8 mouse cellular contexts compared by ENCODE assay signal in the genomic region with DNA sequence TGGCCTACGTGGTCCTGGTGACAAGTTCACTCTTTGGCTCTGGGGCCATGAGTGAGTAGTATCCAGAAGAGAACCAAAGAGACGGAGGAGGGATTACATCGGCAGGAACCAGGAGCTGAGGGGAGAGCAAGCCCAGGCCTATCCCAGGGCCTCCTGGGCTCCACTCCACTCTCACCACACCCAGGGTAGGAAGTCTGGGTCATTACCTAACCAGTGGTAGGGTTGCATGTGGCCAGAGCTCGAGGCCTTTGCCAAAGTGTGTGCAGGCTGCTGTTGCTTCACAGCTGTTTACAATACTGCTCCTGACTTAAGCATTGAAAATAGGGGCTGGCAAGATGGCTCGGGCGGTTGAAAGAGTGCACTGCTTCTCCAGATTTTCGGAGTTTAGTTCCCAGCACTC. TPM values are rescaled to one million over a fixed set of nuclear protein-coding genes. Genes with fewer than 3 reads are reported as not detected.
A peak's percentile ranks its signal among the peaks of the same experiment; 100 is the strongest.
DNase-seq lines count a peak whose midpoint lies in the region; ATAC-seq and TF ChIP-seq lines count a peak whose summit lies in the region.

No protein-coding gene starts in this region.

- no peak for TF ChIP-seq CTCF in liver, adult 2 months (IDR thresholded peaks at IDR 0.05; ENCODE audit: low read depth, low read length)
- TF ChIP-seq CTCF in hindbrain, postnatal 0 days (IDR thresholded peaks at IDR 0.05; ENCODE audit: low read depth): no peak

- peak overlapping the region; percentile 74 for H3K9ac ChIP-seq in liver, adult 2 months (ENCODE audit: low read depth, low read length)
- peak overlapping the region; percentile 97 for H3K9ac ChIP-seq in embryonic facial prominence, embryonic 13.5 days
- H3K9ac ChIP-seq in hindbrain, postnatal 0 days (replicated peaks; ENCODE audit: low read length): peak overlapping the region; percentile 82; the same call in 1 of the 2 replicates

- peak; percentile 94 for DNase-seq in liver, adult 2 months (ENCODE audit: extremely low read depth, low read depth, low spot score)
- DNase-seq in liver: no peak
- DNase-seq in hindbrain, postnatal 0 days (ENCODE audit: low spot score): no peak
- DNase-seq in retina, embryonic 14.5 days (ENCODE audit: low spot score): no peak
- DNase-seq in ovary, adult 18-20 months (ENCODE audit: low spot score): no peak
- DNase-seq in cerebellum, postnatal 25 days: no peak

- H3K27ac ChIP-seq in liver, adult 2 months (replicated peaks; ENCODE audit: insufficient read depth, low read depth, low read length): peak overlapping the region; percentile 95
- H3K27ac ChIP-seq in embryonic facial prominence, embryonic 13.5 days: no peak overlapping the region
- no peak overlapping the region for H3K27ac ChIP-seq in hindbrain, postnatal 0 days

- ATAC-seq in embryonic facial prominence, embryonic 13.5 days (ENCODE audit: insufficient number of reproducible peaks, insufficient read depth, low FRiP score, low TSS enrichment, low read depth): no peak
- no peak for ATAC-seq in hindbrain, postnatal 0 days
- peak; percentile 59 for ATAC-seq in megakaryocyte, adult 5-6 weeks (ENCODE audit: poor library complexity, severe bottlenecking)

- WGBS in liver, adult 2 months: 15% methylated on average over 7 of the region's 7 CpGs
- 65% methylated on average over 7 of the region's 7 CpGs for WGBS in embryonic facial prominence, embryonic 13.5 days
- WGBS in hindbrain, postnatal 0 days: 73% methylated on average over 7 of the region's 7 CpGs

- peak overlapping the region; percentile 41 for H3K4me3 ChIP-seq in liver, adult 2 months (ENCODE audit: insufficient read depth, low read depth, low read length)
- H3K4me3 ChIP-seq in embryonic facial prominence, embryonic 13.5 days: peak overlapping the region; percentile 99
- H3K4me3 ChIP-seq in hindbrain, postnatal 0 days (ENCODE audit: low read length): peak overlapping the region; percentile 88

- no peak for TF ChIP-seq POLR2A in liver, adult 2 months (IDR thresholded peaks at IDR 0.05; ENCODE audit: extremely low read depth, insufficient read depth, low read length)

- peaks cover 11% of the 10 kb centered on the region for H3K4me1 ChIP-seq in liver, adult 2 months (ENCODE audit: control insufficient read depth, insufficient read depth, low read length)
- H3K4me1 ChIP-seq in embryonic facial prominence, embryonic 13.5 days: peaks cover 32% of the 10 kb centered on the region
- peaks cover 20% of the 10 kb centered on the region for H3K4me1 ChIP-seq in hindbrain, postnatal 0 days (ENCODE audit: insufficient read depth, low read length)

- H3K36me3 ChIP-seq in liver, adult 2 months (ENCODE audit: control insufficient read depth, insufficient read depth, low read length): peaks cover 9% of the 10 kb centered on the region
- H3K36me3 ChIP-seq in embryonic facial prominence, embryonic 13.5 days: peaks cover 30% of the 10 kb centered on the region
- H3K36me3 ChIP-seq in hindbrain, postnatal 0 days (ENCODE audit: insufficient read depth, low read length): peaks cover 16% of the 10 kb centered on the region; the same call in 1 of the 2 replicates

- H3K27me3 ChIP-seq in liver, adult 2 months (ENCODE audit: control insufficient read depth, insufficient read depth, low read length): no peaks in the 10 kb centered on the region
- no peaks in the 10 kb centered on the region for H3K27me3 ChIP-seq in embryonic facial prominence, embryonic 13.5 days
- H3K27me3 ChIP-seq in hindbrain, postnatal 0 days (ENCODE audit: insufficient read depth, low read length): no peaks in the 10 kb centered on the region

- H3K79me2 ChIP-seq in liver, adult 2 months (ENCODE audit: control insufficient read depth, insufficient read depth, low read length): peaks cover 21% of the 10 kb centered on the region; the same call in 1 of the 2 replicates

- peak overlapping the region; percentile 99 for H3K4me2 ChIP-seq in embryonic facial prominence, embryonic 13.5 days
- peak overlapping the region; percentile 100 for H3K4me2 ChIP-seq in hindbrain, postnatal 0 days (ENCODE audit: low read depth, low read length)

- no peaks in the 10 kb centered on the region for H3K9me3 ChIP-seq in embryonic facial prominence, embryonic 13.5 days
- H3K9me3 ChIP-seq in hindbrain, postnatal 0 days (ENCODE audit: low read length): no peaks in the 10 kb centered on the region

RNA-seq across cellular contexts. Expression of a gene that starts 1.8 kb away (rescaled TPM):
- total RNA-seq in liver, adult 2 months (2014; rRNA removed): 12.4 and 13.4 TPM in 2 replicates
- 14.4 and 22.4 TPM in 2 replicates for polyA plus RNA-seq in liver, adult 2 months (2012; rRNA removed)
- 21.7 and 23.5 TPM in 2 replicates for polyA plus RNA-seq in embryonic facial prominence, embryonic 13.5 days (2015; fragmentation: Nextera tagmentation; extraction: Ambion mirVana)
- total RNA-seq in hindbrain, postnatal 0 days (2014; rRNA removed): 31.7 and 31.8 TPM in 2 replicates
- polyA plus RNA-seq in hindbrain, postnatal 0 days (2015; fragmentation: Nextera tagmentation; extraction: Ambion mirVana): 14.1 and 15.9 TPM in 2 replicates
- 22.2 and 26.7 TPM in 2 replicates for total RNA-seq in megakaryocyte, adult 5-6 weeks (2015)
- 30.0 and 33.2 TPM in 2 replicates for total RNA-seq in megakaryocyte, adult 5-6 weeks (2017)

RNA-seq across cellular contexts. Expression of a gene that starts 25.2 kb away (rescaled TPM):
- total RNA-seq in liver, adult 2 months (2014; rRNA removed): 7.8 and 8.1 TPM in 2 replicates
- 2.0 and 2.7 TPM in 2 replicates for polyA plus RNA-seq in liver, adult 2 months (2012; rRNA removed)
- polyA plus RNA-seq in embryonic facial prominence, embryonic 13.5 days (2015; fragmentation: Nextera tagmentation; extraction: Ambion mirVana): 34.0 and 34.3 TPM in 2 replicates
- total RNA-seq in hindbrain, postnatal 0 days (2014; rRNA removed): 218 and 236 TPM in 2 replicates
- polyA plus RNA-seq in hindbrain, postnatal 0 days (2015; fragmentation: Nextera tagmentation; extraction: Ambion mirVana): 49.6 and 53.3 TPM in 2 replicates
- total RNA-seq in megakaryocyte, adult 5-6 weeks (2015): 20.6 and 24.9 TPM in 2 replicates
- total RNA-seq in megakaryocyte, adult 5-6 weeks (2017): 267 and 273 TPM in 2 replicates

RNA-seq across cellular contexts. Expression of a gene that starts 25.2 kb away (rescaled TPM):
- total RNA-seq in liver, adult 2 months (2014; rRNA removed): under 0.01 TPM in 1 of 2 replicates, not detected in the other
- polyA plus RNA-seq in liver, adult 2 months (2012; rRNA removed): 0.04 TPM in 2 replicates
- polyA plus RNA-seq in embryonic facial prominence, embryonic 13.5 days (2015; fragmentation: Nextera tagmentation; extraction: Ambion mirVana): 0.25 and 0.55 TPM in 2 replicates
- 2.8 and 4.3 TPM in 2 replicates for total RNA-seq in hindbrain, postnatal 0 days (2014; rRNA removed)
- 0.55 and 0.74 TPM in 2 replicates for polyA plus RNA-seq in hindbrain, postnatal 0 days (2015; fragmentation: Nextera tagmentation; extraction: Ambion mirVana)
- total RNA-seq in megakaryocyte, adult 5-6 weeks (2015): not detected in 2 replicates
- total RNA-seq in megakaryocyte, adult 5-6 weeks (2017): 0.07 TPM in 1 of 2 replicates, not detected in the other

RNA-seq across cellular contexts. Expression of a gene that starts 30.9 kb away (rescaled TPM):
- 0.37 and 1.1 TPM in 2 replicates for total RNA-seq in liver, adult 2 months (2014; rRNA removed)
- not detected in 2 replicates for polyA plus RNA-seq in liver, adult 2 months (2012; rRNA removed)
- 45.4 and 46.9 TPM in 2 replicates for polyA plus RNA-seq in embryonic facial prominence, embryonic 13.5 days (2015; fragmentation: Nextera tagmentation; extraction: Ambion mirVana)
- 625 and 1,276 TPM in 2 replicates for total RNA-seq in hindbrain, postnatal 0 days (2014; rRNA removed)
- polyA plus RNA-seq in hindbrain, postnatal 0 days (2015; fragmentation: Nextera tagmentation; extraction: Ambion mirVana): 103 and 109 TPM in 2 replicates
- 4.6 and 6.9 TPM in 2 replicates for total RNA-seq in megakaryocyte, adult 5-6 weeks (2015)
- total RNA-seq in megakaryocyte, adult 5-6 weeks (2017): 5.4 and 10.9 TPM in 2 replicates

RNA-seq across cellular contexts. Expression of a gene that starts 40.9 kb away (rescaled TPM):
- total RNA-seq in liver, adult 2 months (2014; rRNA removed): 63.7 and 78.6 TPM in 2 replicates
- polyA plus RNA-seq in liver, adult 2 months (2012; rRNA removed): 122 and 134 TPM in 2 replicates
- 254 and 255 TPM in 2 replicates for polyA plus RNA-seq in embryonic facial prominence, embryonic 13.5 days (2015; fragmentation: Nextera tagmentation; extraction: Ambion mirVana)
- total RNA-seq in hindbrain, postnatal 0 days (2014; rRNA removed): 975 and 1,069 TPM in 2 replicates
- 649 and 670 TPM in 2 replicates for polyA plus RNA-seq in hindbrain, postnatal 0 days (2015; fragmentation: Nextera tagmentation; extraction: Ambion mirVana)
- 42.6 and 42.9 TPM in 2 replicates for total RNA-seq in megakaryocyte, adult 5-6 weeks (2015)
- 49.7 and 61.7 TPM in 2 replicates for total RNA-seq in megakaryocyte, adult 5-6 weeks (2017)

Comparison
In these comparisons a context has a peak if more than half of its experiments do, and no peak if none do; other contexts are left out.
1. H3K4me3 ChIP-seq: peak in every context shown above with its lines; median percentile 99 in embryonic facial prominence, embryonic 13.5 days; 88 in hindbrain, postnatal 0 days; 41 in liver, adult 2 months.